Mouse (Mus musculus) right cerebral cortex, adult 2 months (tissue): ENCODE data around the gene Def8.
"Not testable (repeated sequence)": the region's sequence is repeated elsewhere in the genome, so short reads cannot be mapped to it uniquely, and the experiment has no call there.

Experiments
- DNase-seq, 2 experiments: peaks; one replicate each; pipeline ENCODE4 v3.0.0; 2021 to 2022; ENCODE audit warnings: low spot score in 2 of 2

Def8 gene

DNA sequence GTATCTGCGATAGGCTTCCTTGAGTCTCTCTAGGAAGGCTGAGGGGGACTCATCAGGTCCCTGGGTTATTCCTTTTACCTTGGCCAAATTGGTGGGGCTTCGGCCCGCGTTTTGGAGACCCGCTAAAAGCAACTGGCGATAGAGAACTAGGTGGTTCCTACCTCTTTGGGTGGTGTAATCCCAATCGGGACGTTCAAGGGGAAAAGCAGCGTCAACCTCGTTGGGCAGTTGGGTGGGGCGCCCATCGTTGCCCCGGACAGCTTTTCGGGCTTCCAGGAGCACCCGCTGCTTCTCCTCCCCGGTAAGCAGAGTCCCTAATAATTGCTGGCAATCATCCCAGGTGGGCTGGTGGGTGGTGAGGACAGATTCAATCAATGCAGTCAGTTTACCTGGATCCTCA lies 9.1 kb downstream of the Def8 start:
- DNase-seq: no peak

DNA sequence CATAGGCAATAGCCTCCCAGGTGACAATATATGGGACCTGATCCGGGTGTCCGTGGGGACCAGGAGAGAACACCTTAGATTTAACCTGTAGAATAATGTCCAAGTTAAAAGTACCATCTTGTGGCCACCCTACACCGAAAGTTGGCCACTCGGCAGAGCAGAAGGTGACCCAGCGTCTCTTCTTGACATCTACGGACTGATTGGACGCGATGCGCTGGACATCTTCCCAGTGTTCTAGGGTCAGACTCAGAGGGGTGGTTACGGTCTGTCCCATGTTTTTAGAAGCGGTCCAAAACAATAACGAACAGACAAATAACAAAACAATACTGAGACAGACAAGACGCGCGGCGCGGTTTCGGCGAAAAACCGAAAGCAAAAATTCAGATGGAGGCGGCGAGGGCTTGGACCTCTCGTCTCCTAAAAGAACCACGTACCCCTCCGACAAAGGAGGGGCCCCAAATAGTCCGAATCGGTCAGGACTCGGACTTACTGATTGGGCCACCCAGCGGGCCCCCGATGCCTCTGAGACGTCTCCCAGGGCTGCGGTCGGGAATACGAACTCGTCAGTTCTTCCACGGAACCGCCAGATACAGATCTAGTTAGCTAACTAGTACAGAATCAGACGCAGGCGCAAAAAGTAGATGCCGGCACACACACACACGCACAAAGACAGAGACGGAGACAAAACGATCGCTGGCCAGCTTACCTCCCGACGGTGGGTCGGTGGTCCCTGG lies 10.1 kb downstream of the Def8 start:
- not testable (repeated sequence) for DNase-seq

- no peak for DNase-seq
Observed at GRCm38 (mm10) chr8:123441788-123442187, 18.5 kb downstream of the Def8 start.

- DNase-seq: no peak
Observed at GRCm38 (mm10) chr8:123442351-123442750, 19.0 kb downstream of the Def8 start.

DNA sequence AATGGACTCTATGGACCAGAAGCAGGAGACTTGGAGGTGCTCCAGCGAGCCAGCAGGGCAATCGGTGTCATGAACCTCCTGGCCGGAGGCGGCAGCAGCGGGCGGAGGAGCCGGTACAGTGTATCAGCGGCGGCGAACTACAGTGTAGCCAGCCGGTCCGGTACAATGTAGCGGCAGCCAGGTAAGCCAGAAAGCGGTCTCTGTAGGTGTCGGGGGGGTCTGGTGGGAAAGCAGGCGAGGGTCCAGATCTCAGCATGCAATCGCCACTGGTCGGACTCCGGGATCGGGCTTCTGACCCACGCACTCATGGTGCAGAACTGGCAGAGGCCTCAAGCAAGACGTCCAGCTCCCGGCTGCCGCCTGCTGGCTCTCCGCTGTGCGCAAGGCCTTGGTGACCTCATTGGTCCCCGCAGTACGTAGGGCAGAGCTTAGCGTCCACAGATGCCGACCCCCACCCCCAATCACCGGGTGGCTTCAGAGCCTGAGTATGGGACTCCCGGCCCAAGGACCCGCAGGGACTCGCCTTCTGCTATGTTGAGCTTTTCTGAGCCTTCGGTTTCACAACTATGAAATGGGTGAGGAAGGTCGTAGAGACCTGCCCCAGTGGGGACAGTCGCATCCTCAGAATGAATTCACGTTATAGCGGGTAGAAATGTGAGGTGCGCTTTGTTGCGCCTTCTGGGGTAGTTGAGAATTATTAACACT lies 19.7 kb downstream of the Def8 start:
- peak; percentile 95 to 97 for DNase-seq

DNA sequence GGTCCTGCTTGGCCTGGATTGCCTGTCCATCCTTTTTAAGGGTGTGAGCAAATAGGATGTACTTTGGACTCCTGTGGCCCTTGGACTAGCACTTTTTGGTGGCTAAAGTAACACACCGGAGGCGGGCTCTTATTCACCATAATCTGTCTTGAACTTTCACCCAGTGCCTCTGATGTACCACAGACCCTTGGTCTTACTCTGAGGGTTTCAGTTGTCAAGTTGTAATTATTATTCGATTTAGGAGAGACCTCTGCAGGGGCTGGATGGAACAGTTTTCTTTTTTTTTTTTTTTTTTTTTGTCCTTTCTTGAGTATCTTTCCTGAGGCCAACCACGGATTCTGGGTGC lies 20.2 kb downstream of the Def8 start:
- DNase-seq: no peak

GRCm38 (mm10) chr8:123444131-123444530 lies 20.8 kb downstream of the Def8 start:
- DNase-seq: no peak

- no peak for DNase-seq
Observed at GRCm38 (mm10) chr8:123445981-123446380, 22.7 kb downstream of the Def8 start.

DNA sequence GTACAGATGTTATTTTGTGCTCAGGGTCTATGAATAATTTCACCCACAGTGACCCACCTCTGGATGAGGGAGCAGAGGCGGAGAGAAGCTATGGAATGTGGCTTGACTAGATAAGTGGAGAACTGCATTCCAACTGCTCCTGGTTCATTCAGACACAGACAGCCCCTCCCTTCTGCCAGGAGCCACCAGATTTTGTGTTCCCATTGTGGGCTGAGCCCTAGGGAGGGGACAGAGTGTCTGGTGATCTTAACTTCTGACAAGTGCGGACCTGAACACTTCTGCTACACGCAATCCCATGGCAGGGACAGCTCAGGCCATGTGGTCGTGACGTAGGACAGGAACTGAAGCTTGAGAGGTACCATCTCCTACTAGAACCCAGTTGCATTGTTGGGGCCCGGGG lies 23.5 kb downstream of the Def8 start:
- no peak for DNase-seq

GRCm38 (mm10) chr8:123450783-123451182 lies 27.5 kb downstream of the Def8 start:
- DNase-seq: no peak

DNA sequence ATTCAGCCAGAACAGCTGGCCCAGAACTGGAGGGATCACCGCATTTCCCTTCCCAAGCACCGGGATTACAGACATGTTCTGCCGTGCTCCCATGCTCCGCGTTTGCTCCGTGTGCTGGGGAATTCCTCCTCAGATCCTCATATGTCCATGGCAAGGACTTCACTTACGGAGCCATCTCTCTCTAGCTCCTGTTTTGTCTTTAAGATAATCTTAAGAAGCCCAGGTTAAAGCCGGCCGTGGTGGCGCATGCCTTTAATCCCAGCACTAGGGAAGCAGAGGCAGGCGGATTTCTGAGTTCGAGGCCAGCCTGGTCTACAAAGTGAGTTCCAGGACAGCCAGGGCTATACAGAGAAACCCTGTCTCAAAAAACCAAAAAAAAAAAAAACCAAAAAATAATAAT lies 28.4 kb downstream of the Def8 start:
- not testable (repeated sequence) for DNase-seq

DNA sequence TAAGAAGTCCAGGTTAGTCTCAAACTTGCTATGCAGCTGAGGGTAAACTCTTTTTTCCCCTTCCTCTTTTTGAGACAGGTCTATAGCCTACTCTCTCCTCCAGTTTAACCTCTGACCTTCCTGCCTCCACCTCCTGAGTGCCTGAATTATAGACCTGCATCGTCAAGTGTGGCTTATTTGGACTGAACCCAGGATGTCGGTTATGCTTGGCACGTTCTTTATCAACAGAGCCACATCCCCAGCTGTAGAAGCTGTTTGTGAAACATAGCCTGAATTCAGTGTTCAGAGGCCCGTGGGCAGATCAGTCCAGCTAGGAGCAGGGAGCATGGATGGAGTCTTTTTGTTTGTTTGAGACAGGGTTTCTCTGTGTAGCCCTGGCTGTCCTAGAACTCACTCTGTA lies 28.8 kb downstream of the Def8 start:
- DNase-seq: no peak

GRCm38 (mm10) chr8:123453291-123453690 lies 30.0 kb downstream of the Def8 start:
- DNase-seq: no peak

GRCm38 (mm10) chr8:123453951-123454350 lies 30.6 kb downstream of the Def8 start:
- DNase-seq: no peak

- DNase-seq: no peak
Observed at GRCm38 (mm10) chr8:123454559-123454958, 31.2 kb downstream of the Def8 start.

GRCm38 (mm10) chr8:123463651-123464050 lies 40.3 kb downstream of the Def8 start:
- no peak for DNase-seq

DNA sequence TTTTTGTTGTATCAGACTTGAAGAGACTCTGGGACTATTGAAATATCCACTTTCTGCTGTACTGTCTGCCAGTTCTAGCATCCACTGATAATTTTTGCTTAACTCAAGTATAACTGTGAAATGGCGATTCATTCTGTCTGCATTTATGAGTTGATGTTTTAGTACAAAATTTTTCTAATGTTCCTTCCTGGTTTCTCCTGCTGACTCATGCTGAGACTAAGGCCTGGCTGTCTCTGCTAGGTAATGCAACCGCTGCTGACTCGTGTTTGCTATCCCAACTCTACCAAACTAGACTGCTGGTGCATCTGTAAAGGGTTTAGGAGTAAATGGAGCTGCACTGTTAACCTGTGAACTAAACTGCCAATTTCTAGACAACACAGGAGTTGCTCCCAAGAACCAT lies 44.1 kb downstream of the Def8 start:
- DNase-seq: no peak

DNA sequence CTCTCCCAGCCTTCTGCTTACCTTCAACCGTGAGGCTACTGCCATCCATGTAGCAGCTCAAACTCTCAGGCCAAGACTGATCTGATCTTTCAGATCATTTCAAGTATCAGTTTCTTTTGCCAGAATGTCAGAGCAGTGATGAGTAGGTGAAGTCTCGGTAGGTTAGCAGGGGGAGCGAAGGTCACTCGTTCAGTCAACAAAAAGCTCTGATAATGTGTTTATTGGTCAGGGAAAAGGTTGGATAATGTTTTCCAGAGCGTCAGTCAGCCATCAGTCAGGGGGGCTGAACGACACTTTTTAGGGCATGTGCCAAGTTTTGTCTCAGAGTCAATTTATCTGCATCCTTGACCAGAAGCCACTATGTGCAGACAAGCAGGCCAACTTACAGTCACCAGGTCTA lies 49.7 kb downstream of the Def8 start:
- DNase-seq: not testable (repeated sequence)

DNA sequence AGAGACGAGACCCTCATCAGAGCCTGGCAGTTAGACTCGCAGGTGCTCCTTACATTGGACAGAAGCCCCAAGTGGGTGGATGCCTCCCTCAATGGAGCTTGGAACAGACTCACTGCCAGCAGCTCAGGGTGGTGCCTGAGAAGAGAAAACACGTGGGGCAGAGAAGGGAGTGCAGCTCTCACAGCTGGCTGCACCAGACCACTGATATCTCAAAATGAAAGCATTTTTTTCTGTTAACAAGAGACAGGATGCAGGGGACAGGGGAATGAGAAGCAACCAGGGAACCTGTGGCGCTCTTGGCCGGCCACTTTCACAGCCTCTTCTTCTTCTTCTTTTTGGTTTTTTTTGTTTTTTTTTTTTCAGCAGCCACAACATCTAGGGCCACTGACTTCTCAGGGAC lies 51.2 kb downstream of the Def8 start:
- DNase-seq: not testable (repeated sequence)

GRCm38 (mm10) chr8:123476911-123477736 lies 53.8 kb downstream of the Def8 start:
- peak; percentile 17 to 37 for DNase-seq

GRCm38 (mm10) chr8:123477737-123478258 lies 54.5 kb downstream of the Def8 start, which contains the start of gene Afg3l1:
Gene Afg3l1 (plus strand): TSS chr8:123477903.
- DNase-seq: peak; percentile 91 to 94
